Mouse (Mus musculus) myocyte (in vitro differentiated cells): ENCODE results near the gene Cmtm3. TPM values are rescaled to one million over a fixed set of nuclear protein-coding genes. Genes with fewer than 3 reads are reported as not detected.
A peak's percentile ranks its signal among the peaks of the same experiment; 100 is the strongest.

ENCODE experiments used
- H3K27me3 ChIP-seq: one replicate; pipeline ENCODE4 v1.6.1; 2011; ENCODE audit not compliant: control insufficient read depth, insufficient read depth, insufficient read length
- H3K36me3 ChIP-seq: one replicate; pipeline ENCODE4 v1.6.1; 2011; ENCODE audit not compliant: control insufficient read depth, insufficient read depth
- H3K4me2 ChIP-seq: one replicate; pipeline ENCODE4 v1.6.1; 2011; ENCODE audit warnings: low read depth, control low read depth
- H3K4me3 ChIP-seq: one replicate; pipeline ENCODE4 v1.5.1; 2011; ENCODE audit warnings: mild to moderate bottlenecking, control low read depth, moderate library complexity
- H3K79me2 ChIP-seq: one replicate; pipeline ENCODE4 v1.6.1; 2011; ENCODE audit not compliant: control insufficient read depth, insufficient read depth
- H3ac ChIP-seq: one replicate; pipeline ENCODE4 v1.6.1; 2011; ENCODE audit not compliant: control insufficient read depth, insufficient read length
- CEBPB ChIP-seq: IDR thresholded peaks from 2 replicates; pipeline ENCODE4 v1.6.1; 2011; ENCODE audit warnings: mild to moderate bottlenecking, moderate library complexity; ENCODE audit not compliant: poor library complexity, insufficient read depth, severe bottlenecking
- E2F4 ChIP-seq: IDR thresholded peaks from one replicate; pipeline ENCODE4 v1.6.1; 2011; ENCODE audit warnings: mild to moderate bottlenecking, control low read depth, moderate library complexity; ENCODE audit not compliant: insufficient read depth
- MAX ChIP-seq: IDR thresholded peaks from one replicate; pipeline ENCODE4 v1.6.1; 2011; ENCODE audit warnings: low read depth, mild to moderate bottlenecking, control low read depth
- MYOD1 ChIP-seq, 3 experiments: IDR thresholded peaks; one replicate each; pipeline ENCODE4 v1.6.1; 2011; ENCODE audit warnings: control low read depth in 2 of 3, low read depth in 2 of 3, mild to moderate bottlenecking in 2 of 3, moderate library complexity in 1 of 3; ENCODE audit not compliant: insufficient read length in 2 of 3, control insufficient read depth in 1 of 3
- MYOG ChIP-seq, 3 experiments: IDR thresholded peaks; one replicate each; pipeline ENCODE4 v1.6.1; 2011; ENCODE audit warnings: control low read depth in 2 of 3, low read depth in 2 of 3, mild to moderate bottlenecking in 2 of 3; ENCODE audit not compliant: insufficient read length in 2 of 3, control insufficient read depth in 1 of 3, insufficient read depth in 1 of 3
- POLR2A ChIP-seq: IDR thresholded peaks from one replicate; pipeline ENCODE4 v1.6.1; 2011; ENCODE audit warnings: low read depth, mild to moderate bottlenecking, control low read depth, moderate library complexity; ENCODE audit not compliant: insufficient read length
- POLR2AphosphoS2 ChIP-seq: IDR thresholded peaks from one replicate; pipeline ENCODE4 v1.6.1; 2011; ENCODE audit warnings: low read depth, control low read depth; ENCODE audit not compliant: insufficient read length
- REST ChIP-seq: IDR thresholded peaks from one replicate; pipeline ENCODE4 v1.6.1; 2011; ENCODE audit warnings: mild to moderate bottlenecking, control low read depth, moderate library complexity; ENCODE audit not compliant: insufficient read depth, insufficient read length
- SRF ChIP-seq: IDR thresholded peaks from one replicate; pipeline ENCODE4 v1.6.1; 2011; ENCODE audit warnings: low read depth; ENCODE audit not compliant: control insufficient read depth, insufficient read length
- TCF12 ChIP-seq: IDR thresholded peaks from one replicate; pipeline ENCODE4 v1.6.1; 2011; ENCODE audit warnings: mild to moderate bottlenecking, control low read depth; ENCODE audit not compliant: poor library complexity, insufficient read depth, severe bottlenecking
- TCF3 ChIP-seq: IDR thresholded peaks from one replicate; pipeline ENCODE4 v1.6.1; 2011; ENCODE audit warnings: low read depth, control low read depth; ENCODE audit not compliant: insufficient read length
- USF1 ChIP-seq: IDR thresholded peaks from one replicate; pipeline ENCODE4 v1.6.1; 2011; ENCODE audit warnings: low read depth, mild to moderate bottlenecking, control low read depth, moderate library complexity
- polyA plus RNA-seq: library from polyadenylated mRNA; unstranded; fragments of >200 nt; fragmentation: generic; extraction: Trizol; gene quantifications from one replicate; pipeline ENCODE4 v1.2.1, GENCODE M21; 2012; ENCODE audit warnings: missing spikeins

The Cmtm3 gene
- polyA plus RNA-seq, 1 experiment, result 28.6 TPM

GRCm38 (mm10) chr8:104341106-104341561 lies 1.9 kb downstream of the Cmtm3 start:
- TF ChIP-seq POLR2A (peak; percentile 77), USF1 (peak; percentile 87), E2F4 (no peak), CEBPB (no peak), POLR2AphosphoS2 (peak; percentile 83), REST (no peak), MYOG (IDR thresholded peaks at IDR 0.05; ENCODE audit: control insufficient read depth in 1 of 3, insufficient read depth in 1 of 3, insufficient read length in 2 of 3, low read depth in 2 of 3) (no peak)
- Histone ChIP-seq H3K36me3 (no peaks in the 10 kb centered on the region), H3K4me2 (peak overlapping the region; percentile 73), H3K27me3 (no peaks in the 10 kb centered on the region), H3ac (peak overlapping the region; percentile 28), H3K79me2 (no peaks in the 10 kb centered on the region), H3K4me3 (peak overlapping the region; percentile 68)

DNA sequence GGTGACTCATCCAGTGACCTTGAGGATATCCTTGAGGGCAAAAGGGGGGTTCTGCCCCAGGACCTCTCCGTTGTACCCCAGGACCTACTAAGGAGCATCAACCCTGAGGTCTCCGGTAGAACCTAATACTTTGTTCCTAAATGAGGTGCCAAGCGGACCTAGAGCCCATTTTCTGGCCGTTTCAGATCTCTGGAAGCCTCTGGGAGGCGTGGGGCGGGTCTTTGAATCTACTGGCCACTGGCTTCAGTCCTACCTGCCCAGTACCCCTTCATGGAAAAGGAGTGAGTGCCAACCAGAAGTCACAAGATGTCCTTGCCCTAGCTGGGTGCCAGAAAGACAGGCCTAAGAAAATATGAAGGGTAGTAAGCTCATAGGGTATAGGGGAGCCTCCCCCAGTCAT lies 2.5 kb downstream of the Cmtm3 start:
- no peaks in the 10 kb centered on the region for H3K27me3 ChIP-seq

DNA sequence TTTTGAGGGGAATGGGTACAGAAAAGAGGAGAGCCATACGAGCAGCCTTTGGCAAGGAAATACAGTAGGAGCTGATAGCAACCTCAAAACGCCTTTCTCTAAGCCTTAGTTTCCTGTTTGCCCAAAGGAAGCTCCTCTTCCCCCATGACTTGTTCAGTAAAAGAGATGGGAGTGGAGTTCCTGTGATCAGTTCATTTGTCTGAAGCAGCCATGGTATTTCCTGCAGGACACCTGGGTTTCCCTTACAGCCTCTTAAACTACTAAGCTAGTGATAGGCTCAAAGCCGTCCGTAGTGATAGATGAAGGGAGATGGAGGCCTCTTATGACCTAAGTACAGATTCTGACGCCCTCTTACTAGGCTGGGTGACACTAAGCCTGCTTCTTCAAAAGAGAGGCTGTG lies 3.2 kb downstream of the Cmtm3 start:
- Histone ChIP-seq H3K27me3 (no peaks in the 10 kb centered on the region), H3K4me2 (no peak overlapping the region), H3K4me3 (no peak overlapping the region), H3K79me2 (no peaks in the 10 kb centered on the region), H3ac (no peak overlapping the region), H3K36me3 (no peaks in the 10 kb centered on the region)
- no peak for TF ChIP-seq REST
- TF ChIP-seq TCF12, result no peak
- no peak for TF ChIP-seq MAX
- no peak for TF ChIP-seq MYOD1 (IDR thresholded peaks at IDR 0.05; ENCODE audit: control insufficient read depth in 1 of 3, insufficient read length in 2 of 3, low read depth in 2 of 3)
- no peak for TF ChIP-seq SRF
- TF ChIP-seq USF1, result no peak
- TF ChIP-seq E2F4, result no peak
- TF ChIP-seq POLR2AphosphoS2, result no peak

More for the DNA sequence above, 2.5 kb downstream of the Cmtm3 start:
- H3K79me2 ChIP-seq, result no peaks in the 10 kb centered on the region
- TF ChIP-seq POLR2AphosphoS2 (no peak), E2F4 (no peak), CEBPB (no peak)
- peak overlapping the region; percentile 73 for H3K4me2 ChIP-seq
- H3K36me3 ChIP-seq, result no peaks in the 10 kb centered on the region
- peak overlapping the region; percentile 68 for H3K4me3 ChIP-seq
- peak overlapping the region; percentile 28 for H3ac ChIP-seq

- no peak overlapping the region for H3K4me3 ChIP-seq
- no peak overlapping the region for H3K4me2 ChIP-seq
- H3K36me3 ChIP-seq, result no peaks in the 10 kb centered on the region
- H3ac ChIP-seq, result no peak overlapping the region
- H3K27me3 ChIP-seq, result no peaks in the 10 kb centered on the region
- TF ChIP-seq POLR2AphosphoS2, result peak; percentile 60
- peak; percentile 40 for TF ChIP-seq POLR2A
- TF ChIP-seq CEBPB, result no peak
- no peak for TF ChIP-seq TCF3
- no peak for TF ChIP-seq MYOG (IDR thresholded peaks at IDR 0.05; ENCODE audit: control insufficient read depth in 1 of 3, insufficient read depth in 1 of 3, insufficient read length in 2 of 3, low read depth in 2 of 3)
- no peak for TF ChIP-seq SRF
- no peak for TF ChIP-seq USF1
- TF ChIP-seq TCF12, result no peak
- no peaks in the 10 kb centered on the region for H3K79me2 ChIP-seq
These were observed 4.7 kb downstream of the Cmtm3 start for GRCm38 (mm10) chr8:104343957-104344356.

DNA sequence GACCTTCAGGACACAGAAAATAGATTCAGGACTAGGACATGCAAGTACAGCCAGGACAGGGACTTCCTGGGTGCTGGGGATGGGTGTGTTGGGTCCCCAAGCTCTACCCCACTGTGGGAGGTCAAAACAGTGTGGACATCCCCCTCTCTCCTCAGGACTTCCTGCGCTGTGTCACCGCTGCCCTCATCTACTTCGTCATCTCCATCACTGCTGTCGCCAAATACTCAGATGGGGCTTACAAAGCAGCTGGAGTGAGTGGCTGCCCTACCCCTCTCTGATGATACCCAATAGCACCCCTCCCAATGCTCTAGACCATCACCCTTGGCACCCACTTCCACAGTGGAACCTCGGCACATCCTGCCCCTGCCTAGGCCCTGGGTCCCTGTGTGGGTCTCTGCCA lies 5.4 kb downstream of the Cmtm3 start:
- H3K27me3 ChIP-seq, result no peaks in the 10 kb centered on the region
- no peak for TF ChIP-seq E2F4
- TF ChIP-seq TCF3, result no peak
- TF ChIP-seq TCF12, result no peak
- TF ChIP-seq REST, result no peak
- no peak for TF ChIP-seq MYOG (IDR thresholded peaks at IDR 0.05; ENCODE audit: control insufficient read depth in 1 of 3, insufficient read depth in 1 of 3, insufficient read length in 2 of 3, low read depth in 2 of 3)
- H3K36me3 ChIP-seq, result no peaks in the 10 kb centered on the region
- H3K79me2 ChIP-seq, result no peaks in the 10 kb centered on the region
- no peak overlapping the region for H3ac ChIP-seq
- no peak overlapping the region for H3K4me2 ChIP-seq
- no peak overlapping the region for H3K4me3 ChIP-seq

GRCm38 (mm10) chr8:104346706-104347105 lies 7.5 kb downstream of the Cmtm3 start:
- no peak overlapping the region for H3ac ChIP-seq
- H3K36me3 ChIP-seq, result no peaks in the 10 kb centered on the region

More at GRCm38 (mm10) chr8:104346706-104347105, 7.5 kb downstream of the Cmtm3 start:
- TF ChIP-seq POLR2A (no peak), SRF (no peak), USF1 (no peak), CEBPB (no peak), MYOG (IDR thresholded peaks at IDR 0.05; ENCODE audit: control insufficient read depth in 1 of 3, insufficient read depth in 1 of 3, insufficient read length in 2 of 3, low read depth in 2 of 3) (no peak), MAX (no peak), REST (no peak), E2F4 (no peak), POLR2AphosphoS2 (no peak)
- H3K79me2 ChIP-seq, result no peaks in the 10 kb centered on the region
- no peaks in the 10 kb centered on the region for H3K27me3 ChIP-seq
- no peak overlapping the region for H3K4me3 ChIP-seq
- H3K4me2 ChIP-seq, result no peak overlapping the region
